Mouse (Mus musculus) cortical plate, adult 2 months (tissue): ENCODE data around the gene Me3. TPM values are rescaled to one million over a fixed set of nuclear protein-coding genes. Genes with fewer than 3 reads are reported as not detected.
A peak's percentile ranks its signal among the peaks of the same experiment; 100 is the strongest.

Source experiments
- H3K27ac ChIP-seq: fragments of 200-500 bp; 2 replicates; pipeline ENCODE4 v1.5.1; 2012; ENCODE audit warnings: low read length, control low read depth, inconsistent platforms; ENCODE audit not compliant: insufficient read depth
- H3K4me1 ChIP-seq: fragments of 200-500 bp; 2 replicates; pipeline ENCODE4 v1.6.1; 2011; ENCODE audit warnings: low read length; ENCODE audit not compliant: control insufficient read depth, insufficient read depth
- H3K4me3 ChIP-seq: fragments of 200-500 bp; 2 replicates; pipeline ENCODE4 v1.5.1; 2011; ENCODE audit warnings: mild to moderate bottlenecking, low read length, control low read depth; ENCODE audit not compliant: insufficient read depth
- CTCF ChIP-seq: fragments of 200-500 bp; IDR thresholded peaks from 2 replicates; pipeline ENCODE4 v1.5.1; 2011; ENCODE audit warnings: mild to moderate bottlenecking, control low read depth, low read length; ENCODE audit not compliant: insufficient read depth; ENCODE audit errors: extremely low read depth
- POLR2A ChIP-seq: fragments of 200-500 bp; IDR thresholded peaks from 2 replicates; pipeline ENCODE4 v1.6.1; 2011; ENCODE audit warnings: mild to moderate bottlenecking, low read length, control low read depth; ENCODE audit not compliant: insufficient read depth; ENCODE audit errors: extremely low read depth
- polyA plus RNA-seq: library from polyadenylated mRNA; depleted of rRNA; stranded (reverse); fragments of >200 nt; gene quantifications from 2 replicates; pipeline ENCODE4 v1.2.3, GENCODE M21; 2012

Gene Me3
- polyA plus RNA-seq, 1 experiment = 77.0 TPM

DNA sequence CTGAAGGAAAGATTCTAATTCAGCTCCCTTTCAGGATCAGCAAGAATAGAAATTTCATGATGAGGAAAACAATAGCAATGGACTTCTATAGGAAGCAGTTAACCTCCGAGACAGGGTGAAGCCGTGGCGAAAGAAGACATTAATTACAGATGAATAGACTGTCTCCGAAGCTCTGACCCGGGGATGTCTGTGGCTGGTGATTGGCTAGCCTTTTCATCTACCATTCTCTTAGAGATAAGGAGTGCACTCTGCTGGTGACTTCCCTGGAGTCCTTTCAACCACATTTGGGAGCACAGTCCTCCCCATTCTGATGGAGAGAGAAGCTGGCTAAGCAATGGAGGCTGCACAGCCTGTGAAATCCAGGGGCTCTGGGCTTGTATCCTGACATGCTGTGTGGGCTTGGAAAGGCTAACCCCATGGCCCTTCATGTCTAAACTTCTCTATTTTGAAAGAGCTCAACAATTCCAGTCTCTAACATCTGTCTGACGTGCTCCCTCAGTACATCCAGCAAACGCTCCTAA lies 25.6 kb downstream of the Me3 start:
- no peak overlapping the region for H3K4me3 ChIP-seq
- H3K4me1 ChIP-seq = peaks cover 7% of the 10 kb centered on the region; the same call in 1 of the 2 replicates
- TF ChIP-seq CTCF (no peak), POLR2A (no peak)
- no peak overlapping the region for H3K27ac ChIP-seq

GRCm38 (mm10) chr7:89664197-89664596 lies 32.0 kb downstream of the Me3 start:
- peaks cover 8% of the 10 kb centered on the region for H3K4me1 ChIP-seq
- TF ChIP-seq CTCF (no peak), POLR2A (no peak)
- no peak overlapping the region for H3K4me3 ChIP-seq
- H3K27ac ChIP-seq = no peak overlapping the region

GRCm38 (mm10) chr7:89666361-89666760 lies 34.2 kb downstream of the Me3 start:
- Histone ChIP-seq H3K4me3 (no peak overlapping the region), H3K4me1 (peaks cover 11% of the 10 kb centered on the region), H3K27ac (peak overlapping the region; percentile 59; the same call in 1 of the 2 replicates)
- no peak for TF ChIP-seq POLR2A
- no peak for TF ChIP-seq CTCF

GRCm38 (mm10) chr7:89667570-89667969 lies 35.4 kb downstream of the Me3 start:
- Histone ChIP-seq H3K4me1 (peaks cover 7% of the 10 kb centered on the region), H3K27ac (no peak overlapping the region), H3K4me3 (no peak overlapping the region)
- TF ChIP-seq POLR2A (no peak), CTCF (no peak)

- TF ChIP-seq POLR2A (no peak), CTCF (no peak)
These were observed 37.3 kb downstream of the Me3 start for GRCm38 (mm10) chr7:89669461-89669860.

GRCm38 (mm10) chr7:89671104-89671831 lies 39.1 kb downstream of the Me3 start:
- TF ChIP-seq CTCF = no peak
- TF ChIP-seq POLR2A = no peak
- Histone ChIP-seq H3K27ac (0 out of 2 replicates have a peak overlapping the region, but pooled peaks have one; percentile 54), H3K4me1 (peaks cover 4% of the 10 kb centered on the region; the same call in 1 of the 2 replicates), H3K4me3 (no peak overlapping the region)

More at GRCm38 (mm10) chr7:89669461-89669860, 37.3 kb downstream of the Me3 start:
- peaks cover 7% of the 10 kb centered on the region for H3K4me1 ChIP-seq
- no peak overlapping the region for H3K27ac ChIP-seq
- no peak overlapping the region for H3K4me3 ChIP-seq

GRCm38 (mm10) chr7:89676176-89676575 lies 44.0 kb downstream of the Me3 start:
- no peak for TF ChIP-seq POLR2A
- no peak for TF ChIP-seq CTCF
- no peak overlapping the region for H3K27ac ChIP-seq
- no peak overlapping the region for H3K4me3 ChIP-seq
- peaks cover 3% of the 10 kb centered on the region for H3K4me1 ChIP-seq

DNA sequence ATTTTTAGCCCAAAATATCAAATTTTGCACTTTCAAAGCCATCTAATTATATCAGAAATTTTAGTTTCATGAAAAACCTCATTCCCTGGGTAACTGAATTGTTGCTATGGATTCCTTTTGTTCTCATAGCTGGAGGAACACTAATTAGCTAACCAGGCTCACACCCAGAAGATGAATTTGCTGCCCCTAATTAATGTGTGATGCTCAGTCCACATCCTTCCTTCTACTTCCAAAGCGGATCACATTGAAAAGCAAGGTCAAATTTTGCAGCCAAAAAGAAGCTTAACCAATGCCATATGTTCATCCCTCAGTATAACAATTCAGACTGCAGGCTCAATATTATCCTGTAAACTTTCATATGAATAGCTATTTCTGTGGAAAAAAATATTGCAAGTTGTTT lies 45.7 kb downstream of the Me3 start:
- no peak for TF ChIP-seq POLR2A
- TF ChIP-seq CTCF = no peak
- H3K4me1 ChIP-seq = peaks cover 7% of the 10 kb centered on the region
- no peak overlapping the region for H3K27ac ChIP-seq
- no peak overlapping the region for H3K4me3 ChIP-seq

- H3K4me3 ChIP-seq = no peak overlapping the region
- H3K27ac ChIP-seq = peak overlapping the region; percentile 54
These were observed 46.5 kb downstream of the Me3 start for GRCm38 (mm10) chr7:89678719-89679118.

GRCm38 (mm10) chr7:89679139-89679538 lies 46.9 kb downstream of the Me3 start:
- TF ChIP-seq CTCF (no peak), POLR2A (no peak)
- H3K4me1 ChIP-seq = peaks cover 7% of the 10 kb centered on the region
- peak overlapping the region; percentile 54; the same call in 1 of the 2 replicates for H3K27ac ChIP-seq
- no peak overlapping the region for H3K4me3 ChIP-seq

More at GRCm38 (mm10) chr7:89678719-89679118, 46.5 kb downstream of the Me3 start:
- no peak for TF ChIP-seq POLR2A
- TF ChIP-seq CTCF = no peak
- H3K4me1 ChIP-seq = peaks cover 7% of the 10 kb centered on the region
